Mouse (Mus musculus) large intestine, adult 2 months (tissue): ENCODE measurements around the gene Cldnd1. TPM values are rescaled to one million over a fixed set of nuclear protein-coding genes. Genes with fewer than 3 reads are reported as not detected.

Experiments
- DNase-seq: peaks from one replicate; pipeline ENCODE4 v3.0.0-alpha.2; 2012; ENCODE audit warnings: low read depth, low spot score
- WGBS: fragments of 180-500 bp; shearing (Covaris S2); methylation state at CpG from one replicate; pipeline ENCODE4 v1.1.7; 2018; 5-methylcytosine and 5-hydroxymethylcytosine counted together
- polyA plus RNA-seq: library from polyadenylated mRNA; depleted of rRNA; stranded (reverse); fragments of >200 nt; gene quantifications from 2 replicates; pipeline ENCODE4 v1.2.3, GENCODE M21; 2012; rRNA removed

Cldnd1 gene
- 39.0 and 58.6 TPM in 2 replicates for polyA plus RNA-seq

DNA sequence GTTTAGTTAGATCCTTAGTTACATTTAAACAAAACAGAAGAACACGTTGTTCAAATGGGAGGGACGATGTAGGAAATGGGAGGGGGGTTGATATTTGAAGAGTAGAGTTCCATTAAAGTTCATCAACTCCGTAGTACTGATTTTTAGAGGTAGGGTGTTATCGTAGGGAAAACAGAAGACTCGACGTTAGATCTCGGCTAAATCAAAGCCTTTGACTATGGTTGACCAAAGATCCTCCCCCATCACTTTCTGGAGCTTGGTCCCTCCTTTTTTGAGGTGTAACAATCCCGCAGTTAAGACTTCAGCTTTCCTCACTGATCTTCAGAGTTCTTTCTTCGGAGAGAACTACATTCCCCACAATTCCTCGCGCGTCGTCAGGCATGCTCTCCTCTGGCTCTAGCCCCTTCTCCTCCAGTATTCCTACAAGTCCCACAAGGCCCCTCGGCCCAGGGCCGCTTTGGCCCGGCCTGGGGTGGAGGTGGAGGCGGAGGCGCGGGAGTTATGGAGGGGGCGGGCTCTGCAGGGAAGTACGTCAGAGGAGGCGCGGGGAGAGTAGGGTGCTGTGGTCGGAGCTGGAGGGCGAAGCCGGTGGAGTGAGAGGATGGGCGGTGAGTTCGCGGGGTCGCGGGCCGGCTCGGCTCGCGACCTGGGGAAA lies at the start of gene Cldnd1:
Gene Cldnd1 (plus strand): TSS at position 434 of the 655 bp plus-strand sequence.
- DNase-seq = peak; percentile 90
- WGBS = under 1% methylated on average over 35 of the region's 35 CpGs

DNA sequence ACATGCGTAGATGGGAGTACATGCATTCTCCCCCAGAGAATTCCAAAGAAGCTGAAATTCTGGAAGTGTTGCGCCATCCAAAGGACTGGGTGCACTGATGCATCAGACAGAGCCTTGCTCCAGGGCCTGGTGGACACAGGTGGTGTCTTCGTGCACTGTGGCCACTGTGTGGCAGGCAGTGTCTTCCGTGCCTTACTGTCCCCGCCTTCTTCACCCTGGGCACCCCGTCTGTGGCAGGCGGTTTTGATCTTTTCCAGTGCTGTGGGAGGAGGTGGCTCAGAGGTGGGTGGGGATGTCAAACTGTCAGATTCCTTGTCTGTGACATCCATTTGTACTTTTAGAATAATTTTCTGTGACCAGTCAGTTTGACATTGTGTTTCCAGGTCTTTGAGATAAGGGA lies 49.0 kb upstream of the Cldnd1 start:
- 81% methylated on average over 7 of the region's 7 CpGs for WGBS
- DNase-seq = no peak

DNA sequence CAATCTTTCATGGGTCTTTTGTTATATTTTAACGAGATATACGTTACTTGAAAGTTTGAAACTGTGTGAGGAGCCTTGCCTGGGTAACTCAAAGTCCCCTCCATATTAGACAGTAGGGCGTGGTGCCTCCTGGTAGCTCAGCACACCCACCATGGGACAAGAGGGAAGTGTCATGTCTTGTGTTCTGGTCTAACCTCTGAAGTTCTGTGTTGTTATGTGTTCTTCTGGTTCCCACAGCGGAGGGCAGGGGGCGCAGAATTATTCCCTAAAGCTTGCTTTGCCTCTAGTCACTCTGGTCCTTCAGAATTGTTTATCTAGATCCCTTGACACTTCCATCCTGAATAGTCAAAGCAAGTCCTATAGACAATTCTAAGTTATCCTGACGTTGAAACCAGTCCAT lies 45.7 kb upstream of the Cldnd1 start:
- 96% methylated on average over 6 of the region's 6 CpGs for WGBS
- no peak for DNase-seq

DNA sequence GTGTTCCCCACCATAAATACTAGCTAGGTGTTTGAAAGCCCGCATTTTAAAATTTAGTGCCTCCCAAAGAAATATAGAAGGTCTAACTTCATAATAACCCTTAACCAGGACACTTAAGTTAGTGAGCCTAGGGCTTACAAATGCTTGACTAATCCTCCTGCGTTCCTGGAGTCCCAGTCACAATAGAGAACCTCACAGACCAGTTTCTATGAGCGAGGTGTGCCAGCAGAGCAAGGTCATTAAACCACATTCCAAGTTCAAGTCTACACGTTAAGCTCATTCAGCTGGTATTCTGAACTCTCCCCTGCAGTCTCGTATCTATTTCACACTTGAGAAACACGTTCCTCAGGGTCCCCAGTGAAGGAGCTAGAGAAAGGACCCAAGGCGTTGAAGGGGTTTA lies 44.8 kb upstream of the Cldnd1 start:
- 64% methylated on average over 7 of the region's 7 CpGs for WGBS
- DNase-seq = no peak

DNA sequence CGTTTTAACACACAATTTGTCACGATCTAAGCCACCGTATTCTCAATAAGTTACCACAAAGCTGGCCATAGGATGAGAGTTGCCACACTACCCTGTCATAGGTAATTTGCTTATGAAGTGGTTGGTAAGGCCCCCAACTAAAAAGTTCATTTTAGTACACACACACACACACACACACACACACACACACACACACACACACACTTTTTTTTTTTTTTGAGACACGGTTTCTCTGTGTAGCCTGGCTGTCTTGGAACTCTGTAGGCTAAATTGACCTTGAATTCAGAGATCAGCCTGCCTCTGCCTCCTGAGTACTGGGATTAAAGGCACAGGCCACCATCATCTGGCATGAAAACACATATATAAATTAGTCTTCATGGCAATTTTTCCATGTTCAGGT lies 43.8 kb upstream of the Cldnd1 start:
- DNase-seq = no peak
- 92% methylated on average over 4 of the region's 4 CpGs for WGBS

DNA sequence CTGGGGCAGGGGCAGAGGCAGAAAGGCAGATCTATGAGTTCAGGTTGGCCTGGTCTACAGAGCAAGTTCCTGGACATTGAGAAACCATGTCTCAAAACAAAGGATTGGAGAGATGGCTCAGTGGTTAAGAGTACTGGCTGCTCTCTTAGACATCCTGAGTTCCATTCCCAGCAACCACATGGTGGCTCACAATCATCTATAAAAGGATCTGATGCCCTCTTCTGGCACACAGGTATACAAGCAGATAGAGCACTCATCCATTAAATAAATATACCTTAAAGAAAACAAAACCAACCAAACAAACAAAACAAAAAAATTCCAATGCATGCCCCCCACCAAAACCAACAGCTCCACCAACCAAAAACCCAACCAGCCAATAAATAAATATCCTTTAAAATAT lies 43.2 kb upstream of the Cldnd1 start:
- no peak for DNase-seq

DNA sequence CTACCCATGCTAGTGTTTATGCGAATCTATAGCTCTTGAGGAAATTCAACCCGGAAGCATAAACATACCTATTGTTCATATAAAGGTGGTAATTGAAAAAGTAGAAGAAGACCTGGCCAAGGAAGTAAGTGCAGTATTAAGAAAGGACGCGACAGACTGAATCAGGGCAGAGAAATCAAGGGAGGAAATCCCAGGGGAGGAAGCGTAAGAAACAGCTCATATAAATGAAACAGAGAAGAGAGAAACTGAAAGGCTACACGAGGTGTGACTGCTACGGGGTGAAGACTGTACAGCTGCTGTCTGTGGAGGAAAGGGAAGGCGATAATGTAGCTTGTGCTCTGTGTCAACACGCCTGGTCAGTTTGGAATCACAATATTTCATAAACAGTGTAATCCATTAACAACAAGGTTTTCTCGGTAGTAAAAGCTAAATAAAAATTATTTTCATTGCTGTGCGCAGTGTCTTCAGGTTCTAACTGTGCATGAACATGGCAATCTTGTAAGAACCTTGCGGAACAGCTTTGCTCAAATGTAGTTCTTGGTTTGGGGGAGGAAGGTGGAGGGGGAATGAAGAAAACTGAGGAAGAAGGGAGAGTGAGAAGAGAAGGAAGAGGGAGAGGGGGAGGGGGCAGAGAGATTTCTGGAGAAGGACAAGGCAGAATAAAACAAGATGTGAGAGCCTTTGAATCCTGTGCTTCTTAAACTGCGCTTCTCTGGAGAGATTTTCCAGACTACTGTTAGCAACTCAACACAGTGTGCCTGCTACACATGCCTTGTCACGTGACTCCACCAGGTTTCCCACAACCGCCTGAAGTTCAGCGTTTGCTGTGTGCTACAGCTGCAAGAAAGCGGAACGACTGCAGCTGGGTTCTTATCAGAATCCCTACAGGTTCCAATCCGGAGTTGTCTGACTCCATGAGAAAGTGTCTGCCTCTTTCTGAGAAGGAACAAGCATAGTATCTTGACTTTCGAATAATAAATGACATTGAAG lies 41.9 kb upstream of the Cldnd1 start:
- no peak for DNase-seq
- 60% methylated on average over 20 of the region's 20 CpGs for WGBS

DNA sequence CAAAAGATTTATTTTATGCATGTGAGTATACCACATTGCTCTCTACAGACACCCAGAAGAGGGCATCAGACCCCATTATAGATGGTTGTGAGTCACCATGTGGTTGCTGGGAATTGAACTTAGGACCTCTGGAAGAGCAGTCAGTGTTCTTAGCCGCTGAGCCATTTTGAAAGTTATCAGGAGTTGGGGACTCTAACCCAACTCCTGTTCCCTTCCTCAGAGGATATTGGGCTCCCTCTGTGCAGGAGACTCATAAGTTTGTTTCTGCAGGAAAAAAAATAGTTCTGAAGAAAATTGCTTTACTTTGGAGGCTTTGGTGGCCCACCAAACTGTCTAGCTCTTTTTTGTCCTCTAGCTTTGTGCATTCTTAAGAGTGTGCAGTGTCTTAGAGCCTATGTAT lies 39.2 kb upstream of the Cldnd1 start:
- DNase-seq = no peak
- WGBS = 92% methylated on average over 1 of the region's 1 CpGs

DNA sequence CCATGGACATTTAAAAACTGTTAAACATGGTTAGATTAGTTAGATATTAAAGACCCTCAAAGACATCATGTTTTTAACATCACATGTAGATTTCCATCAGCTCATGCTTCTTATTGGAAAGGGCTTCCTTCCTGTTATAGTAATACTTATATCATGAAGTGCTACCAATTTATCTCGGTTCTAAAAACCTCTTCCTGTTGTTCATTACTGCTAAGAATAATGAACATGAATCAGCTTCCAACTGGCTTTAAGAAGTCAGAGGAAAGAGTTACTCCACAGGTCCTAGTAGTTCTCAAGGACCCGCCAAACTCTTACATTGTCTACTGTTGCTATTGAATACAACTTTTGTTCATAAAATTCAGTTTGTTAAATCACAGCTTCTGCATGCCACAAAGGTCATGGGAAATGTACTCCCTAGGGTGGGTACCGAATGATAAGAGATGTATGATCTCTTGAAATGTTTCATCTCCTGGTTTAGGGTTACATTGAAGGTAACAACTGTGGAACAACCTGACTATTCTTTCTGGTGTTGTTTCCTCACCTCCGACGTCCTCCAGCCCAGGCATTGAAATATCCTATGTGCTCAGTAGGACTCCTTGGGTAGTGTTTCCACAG lies 38.0 kb upstream of the Cldnd1 start:
- WGBS = 69% methylated on average over 5 of the region's 5 CpGs
- no peak for DNase-seq

DNA sequence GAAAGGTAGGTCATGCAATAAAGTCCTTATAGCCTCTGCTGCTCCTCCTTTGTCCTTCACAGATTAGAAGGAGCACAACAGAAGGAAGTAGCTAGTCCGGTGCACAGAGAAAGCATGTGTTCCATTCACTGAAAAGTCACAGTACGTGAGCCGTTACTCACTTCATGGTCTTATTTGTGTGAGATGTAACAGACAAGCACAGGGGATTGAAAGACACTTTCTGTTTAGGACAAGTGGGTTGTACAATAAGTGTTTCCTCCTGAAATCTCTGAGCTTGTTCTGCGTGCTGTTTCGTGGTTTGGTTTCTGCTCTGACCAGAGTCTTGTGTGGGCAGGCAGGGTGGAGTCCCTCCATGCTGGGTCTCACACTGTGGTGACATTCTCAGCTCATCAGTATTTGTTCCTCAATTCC lies 37.4 kb upstream of the Cldnd1 start:
- 59% methylated on average over 5 of the region's 5 CpGs for WGBS
- no peak for DNase-seq

DNA sequence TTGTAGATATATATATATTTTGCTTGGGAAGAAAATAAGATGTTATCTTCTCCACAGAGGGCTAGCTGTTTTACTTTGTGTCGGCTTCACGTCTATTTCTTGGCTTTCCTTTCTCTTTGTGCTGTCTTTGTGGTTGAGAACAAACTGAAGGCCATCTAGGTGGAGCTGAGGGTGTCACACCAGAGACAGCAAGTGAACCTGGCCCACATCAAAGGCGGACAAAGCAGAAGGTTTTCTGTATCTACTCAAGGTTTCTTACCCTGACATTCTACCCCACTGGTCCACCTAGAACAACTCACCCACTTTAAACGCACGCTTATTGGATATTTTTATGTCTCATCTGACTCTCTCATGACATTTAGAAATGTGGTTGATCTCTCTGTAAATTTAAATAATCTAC lies 33.6 kb upstream of the Cldnd1 start:
- no peak for DNase-seq
- 87% methylated on average over 5 of the region's 5 CpGs for WGBS

DNA sequence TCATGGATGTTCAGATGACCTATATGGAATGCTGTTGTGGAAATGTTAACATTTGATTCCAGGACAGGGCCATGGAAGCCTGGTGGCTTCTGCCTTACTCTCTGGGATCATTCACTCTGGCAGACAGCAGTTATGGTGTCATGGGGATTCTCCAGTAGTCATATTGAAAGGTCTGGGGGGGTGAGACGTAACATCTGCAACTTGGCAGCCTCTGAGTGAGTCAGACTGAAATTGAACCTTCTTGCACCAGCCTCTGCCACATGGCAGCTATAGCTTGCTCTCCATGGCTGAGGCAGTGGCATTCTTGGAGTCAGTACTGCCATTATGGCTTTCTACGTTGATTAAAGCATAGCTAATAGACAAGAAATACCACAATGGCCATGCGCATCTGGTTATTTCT lies 30.9 kb upstream of the Cldnd1 start:
- DNase-seq = no peak
- 88% methylated on average over 3 of the region's 3 CpGs for WGBS

DNA sequence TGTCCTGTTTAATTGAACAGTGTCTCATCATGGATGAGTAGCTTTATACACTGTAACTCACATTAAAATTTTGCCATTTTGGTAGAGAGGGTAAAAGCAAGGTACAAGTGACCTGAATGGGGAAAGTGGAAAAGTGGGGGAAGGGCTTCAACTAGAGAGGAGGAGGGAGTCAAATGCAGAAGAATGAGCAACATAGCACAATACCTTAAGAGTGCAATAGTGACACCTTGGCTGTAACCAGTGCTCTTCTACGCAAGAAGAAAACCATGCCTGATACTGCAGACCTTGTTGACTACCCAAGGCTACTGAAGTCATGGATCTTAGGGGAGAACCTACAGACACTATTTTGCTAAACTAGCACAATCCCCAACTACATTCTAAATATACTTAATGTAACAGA lies 30.4 kb upstream of the Cldnd1 start:
- WGBS = 100% methylated on average over 1 of the region's 1 CpGs
- no peak for DNase-seq

DNA sequence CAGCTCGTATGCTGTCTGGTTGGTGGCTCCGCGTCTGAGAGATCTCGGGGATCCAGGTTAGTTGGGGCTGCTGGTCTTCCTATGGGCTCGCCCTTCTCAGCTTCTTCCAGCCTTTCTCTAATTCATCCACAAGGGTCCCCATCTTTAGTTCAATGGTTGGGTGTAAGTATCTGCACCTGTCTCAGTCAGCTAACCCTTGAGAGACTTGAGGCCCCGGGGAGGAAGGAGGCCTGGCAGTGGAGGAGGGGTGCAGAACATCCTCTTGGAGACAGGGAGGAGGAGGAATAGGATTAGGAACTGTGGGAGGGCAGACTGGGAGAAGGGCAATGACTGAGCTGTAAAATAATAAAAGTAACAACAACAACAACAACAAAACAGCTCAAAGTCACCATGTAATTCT lies 27.5 kb upstream of the Cldnd1 start:
- DNase-seq = no peak
- WGBS = 77% methylated on average over 6 of the region's 6 CpGs

DNA sequence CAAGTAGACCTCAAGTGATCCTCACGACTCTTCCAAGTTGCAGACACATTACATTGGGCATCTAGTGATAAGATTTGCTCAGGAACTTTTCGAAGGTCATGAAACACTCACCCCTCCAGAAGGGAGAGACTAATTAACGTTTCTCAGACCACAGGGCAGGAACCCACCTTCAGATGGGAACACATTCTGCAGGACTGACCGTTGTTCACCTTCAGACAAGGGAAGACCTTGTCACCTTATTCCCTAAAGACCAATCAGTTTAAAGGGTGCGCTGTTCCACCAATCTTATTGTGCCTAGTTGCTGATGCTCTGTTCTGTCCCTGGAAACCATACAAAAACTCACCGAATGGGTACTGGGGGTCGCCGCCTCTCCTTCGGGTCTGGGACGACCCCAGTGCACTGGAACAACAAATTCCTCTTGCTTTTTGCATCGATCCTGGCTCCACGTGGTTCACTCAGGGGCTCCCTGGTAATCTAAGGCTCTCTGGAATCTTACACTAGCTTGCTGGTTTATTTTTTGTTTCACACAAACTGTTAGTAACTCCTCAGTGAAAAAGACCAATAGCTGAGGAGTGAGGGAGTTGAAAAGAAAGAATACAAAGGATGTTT lies 26.8 kb upstream of the Cldnd1 start:
- WGBS = 84% methylated on average over 12 of the region's 12 CpGs
- no peak for DNase-seq

DNA sequence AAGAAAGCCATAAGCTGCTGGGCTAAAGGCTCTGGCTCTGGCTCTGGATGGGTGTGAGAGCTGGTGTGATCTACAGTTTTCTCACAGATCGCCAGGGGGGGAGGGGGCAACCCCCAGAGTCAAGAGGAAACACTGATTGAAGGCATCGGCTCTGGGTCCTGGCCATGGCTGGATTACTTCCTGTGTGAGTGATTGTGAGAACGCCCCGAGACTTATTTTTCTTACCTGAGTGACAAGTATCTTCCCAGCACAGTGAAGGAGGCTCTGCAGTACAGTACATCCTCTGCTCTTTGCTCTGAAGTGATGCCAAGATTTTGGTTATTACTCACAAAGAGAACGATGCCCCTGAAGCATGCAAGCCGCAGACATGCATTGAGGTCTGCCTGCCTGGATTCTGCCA lies 25.9 kb upstream of the Cldnd1 start:
- WGBS = 54% methylated on average over 6 of the region's 6 CpGs
- DNase-seq = no peak

DNA sequence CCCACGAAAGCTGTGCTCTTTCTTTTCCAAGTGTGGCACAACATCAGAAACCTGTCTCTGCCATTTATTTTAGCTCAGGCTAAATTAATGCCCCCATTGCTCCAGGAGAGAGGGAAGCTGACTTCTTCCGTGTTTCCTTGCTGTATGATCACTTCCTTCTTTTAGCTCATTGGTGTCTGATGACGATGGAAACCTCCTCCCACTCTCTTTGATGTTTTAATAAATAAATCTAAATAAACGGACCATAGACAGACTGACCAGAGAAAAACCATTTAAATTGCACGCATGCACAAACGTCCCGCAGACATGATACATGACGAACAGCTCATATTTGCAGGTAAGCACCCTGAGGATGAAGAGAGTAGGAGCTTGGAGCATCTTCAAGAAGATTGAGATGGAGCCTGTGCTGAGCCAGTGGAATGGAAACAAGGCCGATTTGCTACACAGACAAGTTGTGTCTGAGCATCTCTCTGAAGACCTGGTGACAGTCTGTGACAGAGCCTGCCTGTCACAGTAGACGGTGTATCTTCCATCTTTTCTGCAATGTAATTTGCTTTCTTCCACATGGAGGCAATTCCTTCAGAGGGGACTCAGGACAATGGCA lies 25.3 kb upstream of the Cldnd1 start:
- DNase-seq = no peak
- 80% methylated on average over 10 of the region's 10 CpGs for WGBS

DNA sequence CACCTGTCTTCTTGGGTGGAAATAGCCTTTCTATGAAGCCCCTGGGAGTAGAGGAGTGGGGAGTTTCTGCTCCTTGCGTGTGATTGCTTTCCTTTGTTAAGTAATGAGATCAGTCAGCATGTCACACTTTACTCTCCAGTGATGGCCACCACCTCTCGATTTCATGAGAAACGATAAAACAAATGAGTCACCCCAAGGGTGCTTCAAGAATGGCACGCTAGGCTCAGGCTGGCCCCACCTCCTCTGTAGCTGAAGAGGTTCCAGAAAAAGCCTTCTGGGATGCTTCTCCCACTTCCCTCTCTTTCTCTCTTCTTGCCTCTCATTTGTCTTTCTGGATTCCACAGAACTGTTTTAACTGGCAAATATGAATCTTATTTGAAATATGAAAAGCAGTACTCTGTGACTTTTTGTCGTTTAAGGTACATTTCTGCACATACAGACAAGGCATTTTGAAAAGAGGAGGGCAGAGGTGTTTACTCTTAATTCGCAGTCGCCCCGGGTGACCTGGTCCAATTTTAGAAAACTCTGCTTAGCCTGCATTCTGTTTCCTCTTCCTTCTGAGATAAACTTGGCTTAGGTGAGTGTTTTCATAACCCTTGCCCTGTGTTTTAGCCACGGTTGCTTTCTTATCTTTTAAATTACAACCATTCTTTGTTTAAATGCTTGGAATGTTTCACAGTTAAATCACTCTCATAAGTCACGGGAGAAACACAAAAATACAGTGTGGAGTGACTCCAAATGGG lies 24.2 kb upstream of the Cldnd1 start:
- no peak for DNase-seq
- 5% methylated on average over 10 of the region's 10 CpGs for WGBS

DNA sequence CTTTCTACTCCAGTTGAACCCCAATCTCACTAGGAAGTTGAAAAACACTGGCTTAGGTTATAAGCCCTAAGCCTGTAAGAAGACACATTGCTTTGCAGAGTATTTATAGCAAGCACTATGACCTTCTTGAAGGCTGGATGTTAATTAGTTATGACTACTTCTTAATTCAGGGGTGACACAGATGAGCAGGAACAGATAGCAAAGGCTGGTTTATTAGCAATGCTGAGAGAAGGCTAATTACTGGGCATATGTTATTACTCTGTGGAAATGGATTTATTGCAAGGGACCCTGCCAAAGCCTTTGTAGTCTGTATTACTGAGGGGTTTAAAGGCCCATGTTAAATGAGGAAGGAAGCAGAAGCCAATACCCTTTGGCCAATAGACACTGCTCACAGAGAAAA lies 22.7 kb upstream of the Cldnd1 start:
- DNase-seq = no peak
